Mouse (Mus musculus) gastrocnemius, adult 2 months (tissue): ENCODE data around the gene Ctsw. TPM values are rescaled to one million over a fixed set of nuclear protein-coding genes. Genes with fewer than 3 reads are reported as not detected.

Experiments used
- DNase-seq: peaks from one replicate; pipeline ENCODE4 v3.0.0; 2022
- H3K27ac ChIP-seq: fragments of 200-600 bp; 2 replicates; pipeline ENCODE4 v1.8.1; 2022; ENCODE audit warnings: mild to moderate bottlenecking
- H3K4me3 ChIP-seq: fragments of 200-600 bp; 2 replicates; pipeline ENCODE4 v1.8.1; 2022; ENCODE audit warnings: mild to moderate bottlenecking, moderate library complexity
- CTCF ChIP-seq: fragments of 200-600 bp; IDR thresholded peaks from 2 replicates; pipeline ENCODE4 v1.8.1; 2022; ENCODE audit warnings: antibody characterized with exemption, mild to moderate bottlenecking, moderate library complexity
- intact Hi-C: fragments of 180-260 bp; cut with DNase I; formaldehyde crosslinking; loops from one replicate; pipeline ENCODE4 v1.15.1; 2025
- total RNA-seq, 2 experiments: library from RNA; stranded (reverse); gene quantifications; 2 replicates each; pipeline ENCODE4 v1.2.3; 2021

Gene Ctsw
- total RNA-seq, 2 experiments from 2014 or later: not detected

DNA sequence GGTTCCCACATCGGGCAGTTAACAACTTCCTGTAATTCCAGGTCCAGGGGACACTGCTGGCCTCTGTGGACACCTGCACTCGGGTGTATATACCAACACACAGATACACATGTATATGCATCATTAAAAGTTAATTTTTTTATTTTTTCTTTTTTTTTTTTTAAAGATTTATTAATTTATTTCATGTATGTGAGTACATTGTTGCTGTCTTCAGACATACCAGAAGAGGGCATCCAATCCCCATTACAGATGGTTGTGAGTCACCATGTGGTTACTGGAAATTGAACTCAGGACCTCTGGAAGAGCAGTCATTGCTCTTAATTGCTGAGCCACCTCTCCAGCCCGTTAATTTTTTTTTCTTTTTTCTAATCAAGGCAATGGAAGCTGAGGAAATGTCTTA is 4.5 kb upstream of the Ctsw start:
- H3K27ac ChIP-seq: no peak overlapping the region
- intact Hi-C loops: no loop called here
- no peak overlapping the region for H3K4me3 ChIP-seq
- peak; percentile 44 for TF ChIP-seq CTCF
- DNase-seq: no peak

DNA sequence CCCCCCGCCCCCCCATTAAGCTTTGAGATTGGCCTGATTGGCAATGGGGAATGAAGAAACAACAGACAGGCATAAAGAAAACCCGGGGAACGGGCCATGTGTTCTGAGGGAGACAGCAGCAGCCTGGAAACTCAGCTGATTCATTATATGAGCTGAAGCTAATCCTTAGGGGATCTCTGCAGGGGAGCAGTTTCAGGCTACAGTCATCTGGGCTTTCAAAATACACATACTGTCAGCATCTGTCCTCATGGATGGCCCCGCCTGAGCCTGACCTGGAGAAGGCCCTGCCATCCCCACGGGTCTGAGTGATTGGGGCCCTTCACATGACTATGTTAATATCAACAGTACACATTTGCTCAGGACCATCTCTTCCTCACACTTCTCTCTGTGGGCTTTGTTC is 3.5 kb upstream of the Ctsw start:
- intact Hi-C loops: no loop called here
- no peak for DNase-seq
- H3K4me3 ChIP-seq: no peak overlapping the region
- no peak for TF ChIP-seq CTCF
- no peak overlapping the region for H3K27ac ChIP-seq

DNA sequence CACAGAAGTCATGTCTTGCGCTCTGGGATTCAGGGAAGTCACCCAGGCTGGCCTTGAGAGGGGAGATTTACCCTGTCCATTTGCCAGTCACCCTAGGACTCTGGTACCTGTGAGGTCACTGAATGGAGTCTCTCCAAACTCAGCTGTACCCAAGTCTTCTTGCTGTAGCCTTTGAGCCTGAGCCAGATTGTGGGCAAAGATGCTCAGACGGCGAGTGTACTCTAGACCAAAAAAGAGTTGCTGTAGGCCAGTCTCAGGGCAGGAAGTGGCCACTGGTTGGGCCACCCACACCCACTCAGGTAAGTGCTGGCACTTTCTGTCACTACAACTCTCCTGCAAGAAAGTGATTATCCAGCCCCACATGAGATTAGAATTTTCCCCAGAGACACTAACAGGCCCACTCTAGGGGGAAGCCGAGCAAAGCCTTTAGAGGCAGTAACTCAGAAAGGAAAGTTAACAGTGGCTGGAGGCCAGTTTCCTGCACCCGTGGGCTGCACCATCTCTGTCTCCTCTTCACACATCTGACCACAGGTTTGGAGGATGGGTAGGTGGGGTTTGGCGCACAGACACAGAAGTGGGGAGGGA is 1.3 kb downstream of the Ctsw start:
- no peak overlapping the region for H3K27ac ChIP-seq
- DNase-seq: no peak
- H3K4me3 ChIP-seq: no peak overlapping the region
- intact Hi-C loops: no loop called here
- TF ChIP-seq CTCF: no peak

DNA sequence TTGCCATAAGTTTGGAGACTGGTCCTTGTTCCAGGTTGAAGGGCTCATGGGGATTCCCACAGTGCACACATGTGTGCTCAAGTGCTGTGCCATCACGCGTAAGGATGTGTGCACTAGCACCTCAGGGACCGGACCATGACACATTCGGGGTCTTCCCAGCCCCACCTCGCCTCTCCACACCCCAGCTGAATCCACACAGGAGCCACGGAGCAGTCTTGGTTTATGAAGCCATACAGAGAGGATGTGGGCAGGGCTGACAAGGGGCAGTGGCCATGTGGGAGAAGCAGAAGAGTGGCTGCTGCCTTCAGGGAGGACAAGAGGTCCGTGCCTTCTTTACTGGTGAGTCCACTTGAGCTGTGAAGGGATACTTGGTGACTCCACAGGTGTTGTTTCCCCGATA is 3.3 kb downstream of the Ctsw start:
- Histone ChIP-seq H3K4me3 (no peak overlapping the region), H3K27ac (no peak overlapping the region)
- no peak for TF ChIP-seq CTCF
- no peak for DNase-seq
- intact Hi-C loops: no loop called here

DNA sequence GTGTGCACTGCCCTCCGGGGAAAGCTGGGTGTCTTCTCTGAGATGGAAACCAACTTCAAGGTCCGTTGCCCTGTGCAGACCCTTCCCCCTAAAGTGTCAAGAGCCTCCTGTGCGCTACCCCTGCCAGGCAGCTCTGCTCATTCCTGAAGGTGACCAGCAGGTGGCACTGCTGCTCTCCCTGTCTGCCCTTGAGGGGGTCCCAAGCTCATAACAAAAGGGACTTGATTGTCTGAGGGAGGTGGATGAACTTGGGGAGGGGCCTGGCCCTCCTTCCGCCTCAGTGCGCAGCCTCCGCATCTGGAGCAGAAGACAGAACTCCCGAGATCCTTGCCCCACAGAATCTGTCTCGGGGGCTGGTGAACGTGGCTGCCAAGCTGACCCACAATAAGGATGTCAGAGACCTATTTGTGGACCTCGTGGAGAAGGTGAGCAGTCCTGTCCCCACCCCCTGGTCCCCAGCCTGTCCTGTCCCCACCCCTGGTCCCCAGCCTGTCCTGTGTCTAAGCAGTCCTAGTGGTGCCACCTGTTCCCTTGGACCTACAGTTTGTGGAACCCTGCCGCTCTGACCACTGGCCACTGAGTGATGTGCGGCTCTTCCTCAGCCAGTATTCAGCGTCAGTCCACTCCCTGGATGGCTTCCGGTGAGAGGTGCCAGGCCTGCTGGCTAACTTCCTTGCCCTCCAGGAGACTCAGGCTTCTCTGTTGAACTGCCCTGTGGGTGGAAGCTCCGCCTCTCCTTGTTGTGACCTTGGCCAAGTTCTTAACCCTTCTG is 4.3 kb downstream of the Ctsw start:
- peak; percentile 59 for DNase-seq
- intact Hi-C loops: loop anchor here (2.0 kb wide), 1 partner anchor 23 kb away; no protein-coding TSS in a partner anchor
- peak; percentile 93 for TF ChIP-seq CTCF
- Histone ChIP-seq H3K27ac (peak overlapping the region; percentile 58), H3K4me3 (peak overlapping the region; percentile 34)

DNA sequence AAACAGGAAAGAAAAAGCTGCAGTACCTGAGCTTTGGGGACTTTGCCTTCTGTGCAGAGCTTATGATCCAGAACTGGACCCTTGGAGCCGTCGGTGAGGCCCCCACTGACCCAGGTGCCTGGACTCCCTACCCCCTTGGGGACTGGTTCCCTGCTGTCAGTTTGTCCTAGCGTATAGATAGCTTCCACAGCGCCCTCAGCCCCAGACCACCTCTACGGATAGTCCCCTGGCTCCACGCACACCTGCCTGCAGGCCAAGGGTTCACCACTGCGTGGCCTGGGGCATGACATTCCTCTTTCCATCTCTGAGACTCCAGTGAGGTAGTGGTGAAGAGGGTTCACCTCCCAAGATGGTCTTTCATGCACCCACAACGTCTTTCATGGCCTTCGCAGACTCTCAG is 5.1 kb downstream of the Ctsw start:
- intact Hi-C loops: loop anchor here (2.0 kb wide), 1 partner anchor 24 kb away; no protein-coding TSS in a partner anchor
- Histone ChIP-seq H3K4me3 (no peak overlapping the region), H3K27ac (no peak overlapping the region)
- DNase-seq: no peak
- no peak for TF ChIP-seq CTCF

DNA sequence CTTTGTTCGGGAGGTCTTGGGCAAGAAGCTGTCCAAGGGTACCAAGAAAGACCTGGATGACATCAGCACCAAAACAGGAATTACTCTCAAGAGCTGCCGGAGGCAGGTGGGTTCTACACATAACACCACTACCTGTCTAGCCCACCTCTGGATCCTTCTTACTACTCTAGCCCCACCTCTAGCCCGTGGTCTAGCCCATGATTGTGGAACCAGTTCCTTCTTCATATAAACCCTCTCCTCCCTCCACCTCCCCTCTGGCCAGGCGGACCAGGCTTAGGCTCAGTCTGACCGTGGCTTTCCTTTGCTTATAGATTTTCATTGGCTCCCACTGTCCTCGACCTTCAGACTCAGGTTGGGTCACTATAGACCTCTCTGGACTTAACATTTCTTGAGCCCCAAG is 6.9 kb downstream of the Ctsw start:
- Histone ChIP-seq H3K27ac (peak overlapping the region; percentile 94; the same call in 1 of the 2 replicates), H3K4me3 (peak overlapping the region; percentile 89)
- no peak for TF ChIP-seq CTCF
- intact Hi-C loops: no loop called here
- DNase-seq: no peak

DNA sequence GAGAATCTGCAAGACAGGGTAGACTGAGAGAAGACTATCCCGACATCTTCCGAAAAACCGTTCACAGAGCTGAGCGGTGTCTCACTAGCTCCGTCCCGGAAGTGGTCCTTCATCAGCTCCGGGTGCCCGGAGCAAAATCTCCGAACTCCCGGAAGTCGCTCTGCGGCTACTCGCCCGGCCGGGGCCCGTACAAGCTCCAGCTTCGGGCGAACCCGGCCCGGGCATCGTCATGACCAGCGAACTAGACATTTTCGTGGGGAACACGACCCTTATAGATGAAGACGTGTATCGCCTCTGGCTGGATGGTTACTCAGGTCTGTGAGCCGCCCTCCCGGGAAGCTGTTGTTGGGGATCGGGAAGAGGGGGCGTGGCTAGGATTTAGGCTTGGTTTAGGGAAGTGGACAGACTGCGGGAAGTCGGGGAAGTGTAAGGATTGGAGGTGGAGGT is 7.8 kb downstream of the Ctsw start, which contains the start of gene Fibp:
Fibp (plus strand) TSS at position 151 of the 447 bp plus-strand sequence.
- TF ChIP-seq CTCF: no peak
- DNase-seq: peak; percentile 92
- intact Hi-C loops: no loop called here
- peak within 1 kb of the TSS; percentile 89 for H3K4me3 ChIP-seq
- peak within 1 kb of the TSS; percentile 94 for H3K27ac ChIP-seq

DNA sequence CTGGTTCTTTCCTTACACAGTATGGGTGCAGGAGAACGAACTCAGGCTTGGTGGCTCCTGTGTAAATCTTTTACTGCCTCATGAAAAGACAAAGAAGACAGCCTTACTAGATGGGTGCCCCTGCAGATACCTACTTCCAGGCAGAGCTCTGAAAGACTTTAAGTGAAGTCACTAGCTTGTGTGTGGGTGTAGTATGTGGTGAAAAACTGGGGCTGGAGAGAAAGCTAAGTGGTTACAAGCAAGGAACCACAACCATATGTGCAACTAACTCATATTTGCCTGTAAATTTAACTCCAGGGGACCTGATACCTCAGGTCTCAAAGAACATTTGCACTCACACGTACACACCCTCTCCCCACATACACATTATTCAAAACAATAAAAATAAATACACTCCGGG is 8.4 kb downstream of the Ctsw start:
- TF ChIP-seq CTCF: no peak
- intact Hi-C loops: no loop called here
- DNase-seq: no peak
- peak overlapping the region; percentile 94 for H3K27ac ChIP-seq
- peak overlapping the region; percentile 89 for H3K4me3 ChIP-seq

DNA sequence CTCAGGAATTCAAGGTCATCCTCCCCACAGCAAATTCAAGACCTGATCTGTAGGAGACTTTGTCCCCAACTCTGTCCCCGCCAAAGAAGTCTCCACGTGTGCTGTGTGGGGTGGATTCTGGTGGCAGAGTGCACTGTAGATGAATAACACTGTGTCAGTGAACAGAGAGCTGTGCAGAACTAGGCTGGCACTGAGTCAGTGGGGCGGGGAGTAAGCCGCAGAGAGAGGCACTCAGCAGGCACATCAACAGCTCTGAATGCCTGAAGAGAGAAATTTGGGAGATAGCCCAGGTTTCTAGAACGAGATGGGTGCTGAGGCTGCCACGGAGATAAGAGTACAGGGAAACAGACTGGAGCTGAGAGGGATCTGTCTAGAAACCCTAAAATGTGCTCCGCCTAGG is 9.3 kb downstream of the Ctsw start:
- no peak for TF ChIP-seq CTCF
- Histone ChIP-seq H3K27ac (peak overlapping the region; percentile 97), H3K4me3 (no peak overlapping the region)
- DNase-seq: no peak
- intact Hi-C loops: no loop called here

DNA sequence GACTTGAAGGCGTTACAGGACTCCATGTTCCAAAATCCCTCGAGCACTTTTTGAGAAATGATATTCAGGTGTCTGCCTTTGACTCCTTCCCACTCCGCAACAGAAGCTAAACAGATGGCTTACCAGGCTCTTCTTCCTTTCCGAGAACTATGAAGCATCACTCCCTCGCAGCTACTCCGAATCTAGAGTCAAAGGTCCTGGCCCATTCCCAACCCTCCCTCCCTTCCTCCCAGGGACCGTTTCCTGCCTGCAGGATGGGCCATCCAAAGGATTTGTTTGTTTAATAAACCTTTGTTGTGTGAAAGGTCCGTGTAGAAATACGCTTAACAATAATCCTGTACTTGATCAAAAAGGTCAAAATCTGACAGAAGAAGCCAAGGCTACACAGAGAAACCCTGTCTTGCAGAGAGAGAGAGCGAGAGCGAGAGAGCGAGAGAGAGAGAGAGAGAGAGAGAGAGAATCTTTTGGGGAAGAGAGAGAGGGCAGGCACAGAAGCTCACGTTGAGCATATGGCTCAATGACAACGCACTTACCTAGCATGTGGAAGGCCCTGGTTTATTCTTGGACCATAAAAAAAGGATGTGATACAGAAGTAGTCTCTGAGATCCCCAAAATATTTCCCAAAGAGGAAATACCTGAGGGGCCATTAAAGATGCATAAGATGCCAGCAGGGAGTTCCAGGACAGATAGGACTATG is 10.4 kb downstream of the Ctsw start, which contains the start of gene Ccdc85b:
Ccdc85b (minus strand) TSS at position 149 of the 697 bp plus-strand sequence.
- peak; percentile 36 for DNase-seq
- Histone ChIP-seq H3K4me3 (peak within 1 kb of the TSS; percentile 89), H3K27ac (peak within 1 kb of the TSS; percentile 97)
- intact Hi-C loops: no loop called here
- TF ChIP-seq CTCF: no peak

DNA sequence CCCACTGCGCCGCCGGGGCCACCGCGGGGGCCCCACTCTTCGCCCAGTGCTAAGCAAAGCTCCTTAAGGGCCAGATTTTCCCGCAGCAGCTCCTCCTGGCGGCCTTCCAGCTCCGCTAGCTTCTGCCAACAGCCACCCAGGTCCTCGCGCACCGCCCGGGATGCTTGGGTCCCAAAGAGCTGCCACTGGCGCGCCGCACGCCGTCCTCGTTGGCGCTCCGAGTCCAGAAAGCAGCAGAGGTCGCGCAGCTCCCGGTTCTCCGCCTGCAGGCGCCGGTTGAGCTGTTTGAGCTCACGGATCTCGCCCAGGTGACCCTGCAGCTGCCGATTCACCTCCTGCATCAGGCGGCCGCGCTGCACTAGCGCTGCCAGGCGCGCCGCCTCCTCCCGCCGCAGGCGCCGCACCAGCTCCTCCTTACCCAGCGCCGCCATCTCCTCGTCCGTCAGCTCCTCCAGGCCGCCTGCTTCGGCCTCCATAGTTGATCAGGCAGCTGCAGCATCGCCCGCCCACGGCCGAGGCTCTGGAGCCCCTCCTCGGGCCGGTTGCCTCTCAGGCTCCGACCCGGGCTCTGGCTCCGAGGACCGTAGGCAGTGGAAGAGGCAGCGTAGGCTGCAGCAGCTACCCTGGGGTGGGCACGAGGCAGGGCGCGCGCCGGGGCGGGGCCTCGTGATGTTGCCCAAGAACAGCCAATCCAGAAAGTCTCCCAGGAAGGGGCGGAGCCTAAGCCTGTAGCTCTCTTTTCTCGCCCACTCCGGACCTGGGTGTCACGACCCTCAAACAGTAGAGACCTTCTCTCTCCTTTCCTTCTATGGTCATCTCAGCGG is 11.2 kb downstream of the Ctsw start:
- peak; percentile 96 for DNase-seq
- Histone ChIP-seq H3K27ac (peak overlapping the region; percentile 97), H3K4me3 (peak overlapping the region; percentile 89)
- peak; percentile 17; the same call in 1 of the 2 replicates for TF ChIP-seq CTCF
- intact Hi-C loops: no loop called here
